Mouse (Mus musculus) hindbrain, embryonic 11.5 days (tissue): Measurements from ENCODE around the gene Zic5. TPM values are rescaled to one million over a fixed set of nuclear protein-coding genes. Genes with fewer than 3 reads are reported as not detected.

Experiments
- ATAC-seq: fragments of 200-750 bp; cut with Nextera tagmentation; 2 replicates; pipeline ENCODE4 v1.8.0; 2017; ENCODE audit warnings: mild to moderate bottlenecking, moderate TSS enrichment, moderate library complexity; ENCODE audit not compliant: low FRiP score
- DNase-seq: peaks from one replicate; pipeline ENCODE4 v3.0.0-alpha.2; 2015; ENCODE audit warnings: low spot score
- H3K27ac ChIP-seq: fragments of 300-500 bp; sonication (generic); 2 replicates; pipeline ENCODE4 v1.5.1; 2014; ENCODE audit warnings: mild to moderate bottlenecking, low read depth, low read length
- H3K27me3 ChIP-seq: fragments of 300-500 bp; sonication (generic); 2 replicates; pipeline ENCODE4 v1.6.1; 2014; ENCODE audit warnings: mild to moderate bottlenecking, low read length, moderate library complexity, mixed read lengths; ENCODE audit not compliant: control insufficient read depth, insufficient read depth
- H3K36me3 ChIP-seq: fragments of 300-500 bp; sonication (generic); 2 replicates; pipeline ENCODE4 v1.6.1; 2014; ENCODE audit warnings: mild to moderate bottlenecking, low read length, moderate library complexity, mixed read lengths; ENCODE audit not compliant: control insufficient read depth, insufficient read depth
- H3K4me1 ChIP-seq: fragments of 300-500 bp; sonication (generic); replicated peaks from 2 replicates; pipeline ENCODE4 v1.6.1; 2014; ENCODE audit warnings: low read length, mixed read lengths; ENCODE audit not compliant: control insufficient read depth, insufficient read depth
- H3K4me2 ChIP-seq: fragments of 300-500 bp; sonication (generic); replicated peaks from 2 replicates; pipeline ENCODE4 v1.6.1; 2014; ENCODE audit warnings: mild to moderate bottlenecking, low read depth, low read length
- H3K4me3 ChIP-seq: fragments of 300-500 bp; sonication (generic); 2 replicates; pipeline ENCODE4 v1.5.1; 2014; ENCODE audit warnings: low read depth, low read length
- H3K9ac ChIP-seq: fragments of 300-500 bp; sonication (generic); 2 replicates; pipeline ENCODE4 v1.6.1; 2014; ENCODE audit warnings: low read depth, low read length
- H3K9me3 ChIP-seq: fragments of 300-500 bp; sonication (generic); 2 replicates; pipeline ENCODE4 v1.6.1; 2016; ENCODE audit warnings: low read length; ENCODE audit not compliant: control insufficient read depth
- WGBS: fragments of 180-500 bp; shearing (Covaris S2); extraction: QIAGEN DNeasy Blood & Tissue Kit; methylation state at CpG from one replicate; pipeline ENCODE4 v1.1.7; 2014; 5-methylcytosine and 5-hydroxymethylcytosine counted together
- polyA plus RNA-seq: library from polyadenylated mRNA; unstranded; fragments of >200 nt; fragmentation: Nextera tagmentation; extraction: Ambion mirVana; gene quantifications from 2 replicates; pipeline ENCODE4 v1.2.1, GENCODE M21; 2014

The Zic5 gene
- polyA plus RNA-seq, 1 experiment from 2014 or later: 20.1 TPM

- H3K9ac ChIP-seq: peak overlapping the region; percentile 95
- H3K27me3 ChIP-seq: peaks cover 40% of the 10 kb centered on the region
- WGBS: under 1% methylated on average over 60 of the region's 62 CpGs
- H3K9me3 ChIP-seq: no peaks in the 10 kb centered on the region
- peaks cover 3% of the 10 kb centered on the region; the same call in 1 of the 2 replicates for H3K4me1 ChIP-seq
- no peaks in the 10 kb centered on the region for H3K36me3 ChIP-seq
- ATAC-seq: no peak
- H3K4me2 ChIP-seq: peak overlapping the region; percentile 64
- peak; percentile 77 for DNase-seq
- peak overlapping the region; percentile 79 for H3K4me3 ChIP-seq
- H3K27ac ChIP-seq: peak overlapping the region; percentile 97
Measured at GRCm38 (mm10) chr14:122476041-122476821, 10.8 kb upstream of the Zic5 start.

- H3K36me3 ChIP-seq: no peaks in the 10 kb centered on the region
- H3K4me3 ChIP-seq: peak overlapping the region; percentile 79
- peak overlapping the region; percentile 97 for H3K27ac ChIP-seq
- peaks cover 38% of the 10 kb centered on the region for H3K27me3 ChIP-seq
- under 1% methylated on average over 62 of the region's 65 CpGs for WGBS
- peak overlapping the region; percentile 95 for H3K9ac ChIP-seq
- no peaks in the 10 kb centered on the region for H3K9me3 ChIP-seq
- ATAC-seq (peak; percentile 6), DNase-seq (no peak)
- peak overlapping the region; percentile 64 for H3K4me2 ChIP-seq
- H3K4me1 ChIP-seq: peaks cover 3% of the 10 kb centered on the region; the same call in 1 of the 2 replicates
Measured at GRCm38 (mm10) chr14:122475557-122476040, 10.1 kb upstream of the Zic5 start.

GRCm38 (mm10) chr14:122474891-122475556 is 9.5 kb upstream of the Zic5 start, which contains the start of gene Zic2:
Zic2 (plus strand) TSS chr14:122475435.
- H3K9ac ChIP-seq: peak within 1 kb of the TSS; percentile 95
- no peaks in the 10 kb centered on the region for H3K36me3 ChIP-seq
- peak within 1 kb of the TSS; percentile 97 for H3K27ac ChIP-seq
- WGBS: under 1% methylated on average over 43 of the region's 73 CpGs
- peaks cover 36% of the 10 kb centered on the region for H3K27me3 ChIP-seq
- ATAC-seq (peak; percentile 82), DNase-seq (peak; percentile 87)
- no peaks in the 10 kb centered on the region for H3K9me3 ChIP-seq
- H3K4me2 ChIP-seq: peak within 1 kb of the TSS; percentile 64
- H3K4me3 ChIP-seq: peak within 1 kb of the TSS; percentile 79
- H3K4me1 ChIP-seq: peaks cover 3% of the 10 kb centered on the region; the same call in 1 of the 2 replicates

- Histone ChIP-seq H3K27ac (peak overlapping the region; percentile 97), H3K4me3 (peak overlapping the region; percentile 79), H3K36me3 (no peaks in the 10 kb centered on the region), H3K9me3 (no peaks in the 10 kb centered on the region), H3K9ac (peak overlapping the region; percentile 95), H3K4me1 (peaks cover 3% of the 10 kb centered on the region; the same call in 1 of the 2 replicates), H3K4me2 (peak overlapping the region; percentile 64), H3K27me3 (peaks cover 39% of the 10 kb centered on the region)
- under 1% methylated on average over 52 of the region's 57 CpGs for WGBS
- peak; percentile 83 for ATAC-seq
- peak; percentile 87 for DNase-seq
Measured at GRCm38 (mm10) chr14:122474041-122474890, 8.8 kb upstream of the Zic5 start.

- peak; percentile 60 for DNase-seq
- H3K27me3 ChIP-seq: peaks cover 42% of the 10 kb centered on the region
- H3K36me3 ChIP-seq: no peaks in the 10 kb centered on the region
- ATAC-seq: peak; percentile 16
- H3K4me3 ChIP-seq: peak overlapping the region; percentile 79
- 0% methylated on average over 17 of the region's 17 CpGs for WGBS
- peaks cover 6% of the 10 kb centered on the region for H3K4me1 ChIP-seq
- H3K9me3 ChIP-seq: no peaks in the 10 kb centered on the region
- peak overlapping the region; percentile 51 for H3K9ac ChIP-seq
- peak overlapping the region; percentile 97 for H3K27ac ChIP-seq
- H3K4me2 ChIP-seq: peak overlapping the region; percentile 64
Measured at GRCm38 (mm10) chr14:122473211-122473751, 7.8 kb upstream of the Zic5 start.

- H3K27me3 ChIP-seq: peaks cover 39% of the 10 kb centered on the region
- peaks cover 6% of the 10 kb centered on the region for H3K4me1 ChIP-seq
- H3K36me3 ChIP-seq: no peaks in the 10 kb centered on the region
- peak overlapping the region; percentile 51 for H3K9ac ChIP-seq
- no peaks in the 10 kb centered on the region for H3K9me3 ChIP-seq
- DNase-seq (peak; percentile 58), ATAC-seq (no peak)
- WGBS: 1% methylated on average over 5 of the region's 5 CpGs
- H3K27ac ChIP-seq: peak overlapping the region; percentile 97; the same call in 1 of the 2 replicates
- H3K4me3 ChIP-seq: peak overlapping the region; percentile 79
- peak overlapping the region; percentile 64 for H3K4me2 ChIP-seq
Measured at GRCm38 (mm10) chr14:122472647-122473046, 7.2 kb upstream of the Zic5 start.

- peaks cover 42% of the 10 kb centered on the region for H3K27me3 ChIP-seq
- H3K4me1 ChIP-seq: peaks cover 6% of the 10 kb centered on the region
- 0% methylated on average over 13 of the region's 13 CpGs for WGBS
- peak overlapping the region; percentile 64 for H3K4me2 ChIP-seq
- no peaks in the 10 kb centered on the region for H3K9me3 ChIP-seq
- peak overlapping the region; percentile 79; the same call in 1 of the 2 replicates for H3K4me3 ChIP-seq
- H3K36me3 ChIP-seq: no peaks in the 10 kb centered on the region
- no peak for ATAC-seq
- peak overlapping the region; percentile 51 for H3K9ac ChIP-seq
- H3K27ac ChIP-seq: peak overlapping the region; percentile 49; the same call in 1 of the 2 replicates
- DNase-seq: peak; percentile 69
Measured at GRCm38 (mm10) chr14:122472161-122472560, 6.7 kb upstream of the Zic5 start.
